Mouse (Mus musculus) ES-Bruce4 (cell line): ENCODE data around the gene Wdr24. TPM values are rescaled to one million over a fixed set of nuclear protein-coding genes. Genes with fewer than 3 reads are reported as not detected.

Experiments used
- H3K27ac ChIP-seq: 2 replicates; pipeline ENCODE4 v1.5.1; 2012; ENCODE audit warnings: low read length, inconsistent platforms; ENCODE audit not compliant: insufficient read depth
- H3K27me3 ChIP-seq: 2 replicates; pipeline ENCODE4 v1.6.1; 2012; ENCODE audit warnings: mild to moderate bottlenecking, low read length, inconsistent platforms; ENCODE audit not compliant: control insufficient read depth, poor library complexity, insufficient read depth, severe bottlenecking
- H3K36me3 ChIP-seq: 2 replicates; pipeline ENCODE4 v1.6.1; 2012; ENCODE audit warnings: inconsistent platforms, mild to moderate bottlenecking, low read length, moderate library complexity; ENCODE audit not compliant: control insufficient read depth, poor library complexity, insufficient read depth, severe bottlenecking
- H3K4me1 ChIP-seq: one replicate; pipeline ENCODE4 v1.8.1; 2011; ENCODE audit warnings: low read length; ENCODE audit not compliant: control insufficient read depth, insufficient read depth
- H3K4me3 ChIP-seq: 2 replicates; pipeline ENCODE4 v1.5.1; 2011; ENCODE audit warnings: low read depth, mild to moderate bottlenecking, low read length
- H3K9ac ChIP-seq: 2 replicates; pipeline ENCODE4 v1.6.1; 2012; ENCODE audit warnings: low read depth, mild to moderate bottlenecking, inconsistent platforms; ENCODE audit not compliant: poor library complexity, severe bottlenecking
- H3K9me3 ChIP-seq: replicated peaks from 2 replicates; pipeline ENCODE4 v1.6.1; 2012; ENCODE audit warnings: mild to moderate bottlenecking, low read length, inconsistent platforms; ENCODE audit not compliant: control insufficient read depth, poor library complexity, insufficient read depth, severe bottlenecking
- CTCF ChIP-seq: IDR thresholded peaks from one replicate; pipeline ENCODE4 v1.8.1; 2011; ENCODE audit warnings: low read depth, low read length
- EP300 ChIP-seq: IDR thresholded peaks from 2 replicates; pipeline ENCODE4 v1.6.1; 2011; ENCODE audit warnings: low read depth, low read length; ENCODE audit not compliant: insufficient read depth
- POLR2A ChIP-seq: IDR thresholded peaks from one replicate; pipeline ENCODE4 v1.8.1; 2011; ENCODE audit warnings: low read length; ENCODE audit not compliant: insufficient read depth
- polyA plus RNA-seq: library from polyadenylated mRNA; stranded (reverse); fragments of >200 nt; gene quantifications from 2 replicates; pipeline ENCODE4 v1.2.4, GENCODE M21; 2011; ENCODE audit warnings: low read depth; ENCODE audit not compliant: missing spikeins, insufficient read depth, insufficient read length

Wdr24 gene
- polyA plus RNA-seq, 1 experiment, result 20.7 TPM

DNA sequence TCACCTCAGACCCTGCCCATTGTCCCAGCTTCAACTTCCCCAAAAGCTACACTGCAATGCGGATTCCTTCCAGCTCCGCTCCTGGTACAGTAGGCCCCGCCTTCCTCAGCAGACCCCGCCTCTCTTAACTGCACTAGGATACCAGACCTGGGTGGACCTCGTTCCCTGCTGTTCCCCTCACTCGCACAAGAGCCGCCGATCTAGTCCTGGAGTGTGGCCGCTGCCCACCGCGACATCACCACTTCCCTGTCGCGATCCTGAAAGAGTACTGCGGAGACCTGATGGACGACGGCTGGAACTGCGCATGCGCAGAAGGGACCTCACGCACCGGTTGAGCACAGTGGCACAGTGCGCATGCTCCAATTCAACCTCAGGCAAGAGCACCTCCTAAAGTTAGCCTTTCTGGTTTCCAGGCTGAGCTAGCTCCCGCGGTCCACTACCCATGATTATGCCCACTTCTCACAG, 38.1 kb upstream of the Wdr24 start, which contains the start of gene Haghl:
Haghl (minus strand) TSS at position 393 of the 465 bp plus-strand sequence.
- H3K4me1 ChIP-seq, result no peaks in the 10 kb centered on the region
- no peaks in the 10 kb centered on the region for H3K27me3 ChIP-seq
- no peaks in the 10 kb centered on the region for H3K9me3 ChIP-seq
- no peak within 1 kb of the TSS; the same call in 1 of the 2 replicates for H3K27ac ChIP-seq
- peak within 1 kb of the TSS; percentile 81 for H3K4me3 ChIP-seq
- TF ChIP-seq CTCF (no peak), POLR2A (peak; percentile 66)
- H3K9ac ChIP-seq, result peak within 1 kb of the TSS; percentile 37
- peaks cover 4% of the 10 kb centered on the region for H3K36me3 ChIP-seq

DNA sequence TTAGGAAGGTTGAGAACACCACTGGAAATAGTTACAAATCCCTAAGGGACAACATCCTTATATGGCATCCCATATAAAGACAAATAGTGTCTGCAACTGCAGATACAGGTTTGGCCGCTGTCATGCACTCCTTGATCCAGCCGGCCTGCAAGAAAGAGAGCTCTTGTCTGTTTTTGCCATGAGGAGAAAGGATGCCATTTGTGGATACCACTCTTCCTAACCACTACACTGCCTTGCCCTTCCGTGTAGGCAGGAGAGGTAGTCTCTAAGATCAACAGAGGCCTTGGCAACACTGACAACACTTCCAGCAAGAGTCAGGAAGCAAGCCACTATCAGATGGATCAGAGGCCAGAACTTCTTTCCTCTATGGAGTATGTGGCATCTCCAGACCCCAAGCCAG, 37.1 kb upstream of the Wdr24 start, which contains the start of gene Ccdc78:
Ccdc78 (plus strand) TSS at position 301 of the 400 bp plus-strand sequence.
- Histone ChIP-seq H3K9me3 (no peaks in the 10 kb centered on the region), H3K27me3 (no peaks in the 10 kb centered on the region), H3K27ac (no peak within 1 kb of the TSS), H3K36me3 (peaks cover 4% of the 10 kb centered on the region), H3K9ac (peak within 1 kb of the TSS; percentile 37), H3K4me3 (peak within 1 kb of the TSS; percentile 81), H3K4me1 (no peaks in the 10 kb centered on the region)
- no peak for TF ChIP-seq EP300
- TF ChIP-seq CTCF, result no peak
- no peak for TF ChIP-seq POLR2A

- H3K9ac ChIP-seq, result no peak overlapping the region
- no peaks in the 10 kb centered on the region for H3K27me3 ChIP-seq
- H3K9me3 ChIP-seq, result no peaks in the 10 kb centered on the region
- H3K27ac ChIP-seq, result no peak overlapping the region
- H3K4me1 ChIP-seq, result no peaks in the 10 kb centered on the region
- TF ChIP-seq EP300 (no peak), CTCF (no peak), POLR2A (no peak)
- H3K36me3 ChIP-seq, result peaks cover 4% of the 10 kb centered on the region
- H3K4me3 ChIP-seq, result no peak overlapping the region
These were observed 36.5 kb upstream of the Wdr24 start for GRCm38 (mm10) chr17:25786781-25787504.

- TF ChIP-seq CTCF, result no peak
- no peak for TF ChIP-seq EP300
- no peak for TF ChIP-seq POLR2A
- H3K36me3 ChIP-seq, result no peaks in the 10 kb centered on the region
- H3K4me1 ChIP-seq, result peaks cover 4% of the 10 kb centered on the region
These were observed 32.0 kb upstream of the Wdr24 start for GRCm38 (mm10) chr17:25791320-25791842.

DNA sequence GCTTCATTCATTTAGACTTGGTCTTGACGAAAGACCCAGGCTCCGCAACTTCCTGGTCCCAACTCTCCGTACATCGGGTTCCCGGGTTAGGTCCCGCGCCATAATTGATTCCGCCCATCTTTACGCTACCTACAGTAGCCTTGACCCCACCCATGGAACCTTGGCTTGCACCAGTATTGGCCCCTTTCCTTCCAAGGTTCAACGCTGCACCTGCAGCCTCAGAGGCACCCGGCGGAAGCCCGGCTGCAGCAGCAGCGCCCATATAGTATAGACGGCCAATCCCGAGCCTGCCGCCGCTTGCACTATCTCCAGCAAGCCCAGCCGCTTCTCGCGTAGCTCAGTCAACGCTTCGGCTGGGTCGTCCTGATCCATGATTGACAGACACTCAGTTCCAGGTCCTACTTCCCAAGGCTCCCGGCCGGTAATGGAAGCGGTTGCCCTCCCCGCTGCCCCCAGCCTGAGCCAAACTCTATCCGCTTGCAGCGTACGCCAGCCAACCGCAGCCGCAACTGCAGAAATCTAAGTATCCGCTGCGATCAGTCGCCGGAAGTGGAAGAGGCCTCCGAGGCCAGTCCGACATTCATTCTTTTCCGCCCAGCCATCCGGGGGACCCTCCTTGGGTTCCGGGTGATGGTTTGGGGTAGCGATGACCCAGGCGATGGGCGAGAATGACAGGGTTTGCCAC, 31.4 kb upstream of the Wdr24 start:
- Histone ChIP-seq H3K27ac (peak overlapping the region; percentile 8; the same call in 1 of the 2 replicates), H3K9ac (peak overlapping the region; percentile 57), H3K27me3 (no peaks in the 10 kb centered on the region), H3K4me3 (peak overlapping the region; percentile 93), H3K36me3 (no peaks in the 10 kb centered on the region), H3K9me3 (no peaks in the 10 kb centered on the region), H3K4me1 (peaks cover 4% of the 10 kb centered on the region)
- no peak for TF ChIP-seq CTCF
- no peak for TF ChIP-seq EP300
- TF ChIP-seq POLR2A, result no peak

More at GRCm38 (mm10) chr17:25791320-25791842, 32.0 kb upstream of the Wdr24 start:
- H3K9me3 ChIP-seq, result no peaks in the 10 kb centered on the region
- no peaks in the 10 kb centered on the region for H3K27me3 ChIP-seq
- peak overlapping the region; percentile 57 for H3K9ac ChIP-seq
- H3K4me3 ChIP-seq, result peak overlapping the region; percentile 93
- 0 out of 2 replicates have a peak overlapping the region, but pooled peaks have one; percentile 8 for H3K27ac ChIP-seq

GRCm38 (mm10) chr17:25792615-25793014, 30.8 kb upstream of the Wdr24 start, which contains the start of gene Fam173a:
Gene Fam173a, minus strand, starts transcription at chr17:25792901.
- H3K9me3 ChIP-seq, result no peaks in the 10 kb centered on the region
- H3K4me1 ChIP-seq, result peaks cover 4% of the 10 kb centered on the region
- H3K27ac ChIP-seq, result peak within 1 kb of the TSS; percentile 8; the same call in 1 of the 2 replicates
- H3K4me3 ChIP-seq, result peak within 1 kb of the TSS; percentile 93
- TF ChIP-seq POLR2A, result no peak
- TF ChIP-seq CTCF, result no peak
- TF ChIP-seq EP300, result no peak
- no peaks in the 10 kb centered on the region for H3K36me3 ChIP-seq
- no peaks in the 10 kb centered on the region for H3K27me3 ChIP-seq
- peak within 1 kb of the TSS; percentile 57 for H3K9ac ChIP-seq
